Mouse (Mus musculus) heart, adult 9 months (tissue): ENCODE results near the gene Dcbld1.
A peak's percentile ranks its signal among the peaks of the same experiment; 100 is the strongest.
"Not testable (repeated sequence)": the region's sequence is repeated elsewhere in the genome, so short reads cannot be mapped to it uniquely, and the experiment has no call there.

Source experiments
- DNase-seq, 2 experiments: peaks; one replicate each; pipeline ENCODE4 v3.0.0; 2022; ENCODE audit warnings: low spot score in 2 of 2

Gene Dcbld1

DNA sequence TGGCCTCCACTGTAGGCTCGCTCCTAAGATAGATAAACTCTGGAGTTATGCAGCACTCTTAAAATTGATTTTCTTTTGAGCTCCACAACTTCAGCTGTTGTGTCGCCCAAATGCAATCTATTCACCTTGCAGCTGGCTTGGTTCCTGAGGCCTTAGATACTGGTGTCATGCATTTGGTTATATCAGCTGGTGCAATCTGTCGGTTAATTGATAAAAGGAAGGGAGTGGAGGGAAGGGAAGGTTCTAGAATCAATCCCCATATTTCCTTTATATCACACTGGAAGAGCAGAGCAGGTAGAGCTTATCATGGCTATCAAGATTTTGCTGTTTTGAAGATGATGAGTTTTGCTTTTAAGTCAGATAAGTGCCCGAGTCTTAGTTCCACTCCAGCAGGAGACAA, 26.8 kb downstream of the Dcbld1 start:
- DNase-seq: no peak

- DNase-seq: no peak
Observed at GRCm38 (mm10) chr10:52264162-52264561, 30.7 kb downstream of the Dcbld1 start.

DNA sequence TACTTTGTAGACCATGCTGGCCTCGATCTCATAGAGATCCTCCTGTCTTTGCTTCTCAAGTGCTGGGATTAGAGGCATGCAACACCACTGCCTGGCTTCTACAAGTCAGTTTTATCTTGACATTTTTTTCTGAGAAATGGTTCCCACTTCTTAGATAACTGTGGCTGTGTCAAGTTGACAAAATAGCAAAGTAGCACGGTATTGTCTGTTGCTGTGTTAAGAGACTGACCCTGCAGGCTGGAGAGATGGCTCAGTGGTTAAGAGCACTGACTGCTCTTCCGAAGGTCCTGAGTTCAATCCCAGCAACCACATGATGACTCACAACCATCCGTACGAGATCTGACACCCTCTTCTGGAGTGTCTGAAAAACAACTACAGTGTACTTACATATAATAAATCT, 35.5 kb downstream of the Dcbld1 start:
- DNase-seq: no peak

DNA sequence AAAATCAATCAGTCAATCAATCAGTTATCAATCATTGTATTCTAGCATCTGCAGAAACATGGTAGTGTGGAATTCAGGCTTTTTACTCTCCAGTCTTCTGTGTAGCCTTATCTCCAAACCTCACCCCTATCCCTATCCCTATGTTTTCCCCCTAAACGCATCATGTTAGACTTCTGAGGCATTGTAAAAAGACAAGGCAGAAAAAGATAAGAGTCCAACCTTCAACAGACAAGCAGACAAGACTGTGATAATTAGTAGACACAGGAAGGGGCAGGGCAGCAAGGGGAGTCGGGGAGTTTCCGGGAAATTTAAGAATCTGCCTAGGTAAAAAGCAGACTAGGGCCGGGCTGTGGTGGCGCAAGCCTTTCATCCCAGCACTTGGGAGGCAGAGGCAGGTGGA, 38.0 kb downstream of the Dcbld1 start:
- no peak for DNase-seq

DNA sequence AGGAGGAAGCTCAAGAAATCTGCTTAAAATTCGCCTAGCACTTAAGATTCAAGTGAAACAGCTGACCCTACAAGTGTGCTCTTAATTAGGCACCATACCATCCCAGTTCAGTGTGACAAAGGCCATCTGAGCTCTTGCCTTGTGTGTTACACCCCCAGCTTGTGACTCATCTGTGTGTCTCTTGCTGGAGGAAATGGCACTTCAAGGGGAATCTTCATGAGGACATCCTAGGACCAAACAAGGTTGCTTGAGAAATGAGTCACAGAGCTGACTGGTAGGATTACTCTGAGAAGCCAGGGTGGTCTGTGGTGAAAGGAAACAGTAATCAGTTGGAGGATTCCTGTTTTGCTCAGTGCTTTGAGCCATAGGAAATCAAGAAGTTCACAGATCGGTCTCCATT, 39.6 kb downstream of the Dcbld1 start:
- DNase-seq: no peak

GRCm38 (mm10) chr10:52274001-52274909, 40.8 kb downstream of the Dcbld1 start:
- no peak for DNase-seq

DNA sequence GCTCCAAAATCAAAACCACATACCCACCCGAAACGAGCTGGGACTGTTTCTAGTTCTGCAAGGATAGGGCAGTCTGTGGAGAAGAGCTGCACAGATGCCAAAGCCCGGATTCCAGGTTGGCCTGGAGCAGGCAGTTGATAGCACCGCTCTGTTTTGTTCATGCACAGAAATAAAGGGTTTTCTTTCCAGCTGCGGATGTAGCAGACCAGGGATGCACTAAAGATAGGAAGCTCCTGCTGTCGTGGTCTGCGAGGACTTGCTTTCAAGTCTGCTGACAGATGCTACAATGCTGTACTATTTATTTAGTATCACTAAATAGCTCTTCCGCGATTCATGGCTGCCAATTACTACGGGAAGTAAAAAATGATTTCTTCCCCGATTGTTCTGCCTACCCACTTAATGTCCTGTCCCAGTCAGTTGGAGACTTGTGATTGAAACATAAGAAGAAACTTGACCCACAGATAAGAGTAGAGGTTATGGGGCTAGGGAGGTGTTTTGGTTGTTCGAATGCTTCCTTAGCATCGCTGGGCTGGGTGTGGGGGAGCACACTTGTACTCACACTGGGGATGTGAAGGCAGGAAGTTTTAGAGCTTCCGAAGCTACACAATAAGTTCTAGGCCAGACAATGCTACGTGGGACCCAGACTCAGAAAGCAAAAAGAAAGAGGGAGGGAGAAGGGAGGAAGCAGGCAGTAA, 41.6 kb downstream of the Dcbld1 start:
- peak; percentile 6 to 27 for DNase-seq

DNA sequence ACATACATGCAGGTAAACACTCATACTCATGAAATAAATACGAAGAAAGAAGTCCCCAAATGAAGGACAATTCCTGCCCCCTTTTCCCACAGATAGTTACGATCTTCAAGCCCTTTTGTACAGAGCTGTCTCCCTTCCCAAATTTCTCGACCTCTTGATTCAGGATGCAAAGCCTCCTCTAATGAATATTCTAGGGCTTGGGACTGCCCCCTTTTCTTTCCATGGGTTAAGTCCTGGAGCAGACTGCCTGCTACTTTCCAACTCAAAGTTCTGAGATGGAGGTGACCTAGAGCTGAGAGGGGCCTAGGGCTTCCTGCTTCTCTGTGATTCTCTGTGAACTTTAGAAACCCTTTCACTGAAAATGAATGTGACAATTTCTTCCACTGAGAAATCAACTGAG, 43.2 kb downstream of the Dcbld1 start:
- no peak for DNase-seq

DNA sequence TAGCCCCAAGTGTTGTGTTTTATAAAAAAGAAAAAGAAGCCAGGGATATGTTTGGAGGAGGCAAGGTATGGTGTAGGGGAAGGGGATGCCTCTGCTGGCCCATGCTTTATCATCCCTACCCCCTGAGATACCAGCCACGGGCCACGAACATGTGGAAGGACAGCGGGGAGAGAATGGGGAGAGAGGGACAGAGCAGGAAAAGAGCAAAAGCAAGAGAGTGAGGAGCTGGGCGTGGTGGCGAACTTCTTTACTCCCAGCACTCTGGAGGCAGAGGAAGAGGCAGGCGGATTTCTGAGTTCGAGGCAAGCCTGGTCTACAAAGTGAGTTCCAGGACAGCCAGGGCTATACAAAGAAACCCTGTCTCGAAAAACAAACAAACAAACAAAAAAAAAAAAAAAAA, 44.1 kb downstream of the Dcbld1 start:
- not testable (repeated sequence) for DNase-seq

DNA sequence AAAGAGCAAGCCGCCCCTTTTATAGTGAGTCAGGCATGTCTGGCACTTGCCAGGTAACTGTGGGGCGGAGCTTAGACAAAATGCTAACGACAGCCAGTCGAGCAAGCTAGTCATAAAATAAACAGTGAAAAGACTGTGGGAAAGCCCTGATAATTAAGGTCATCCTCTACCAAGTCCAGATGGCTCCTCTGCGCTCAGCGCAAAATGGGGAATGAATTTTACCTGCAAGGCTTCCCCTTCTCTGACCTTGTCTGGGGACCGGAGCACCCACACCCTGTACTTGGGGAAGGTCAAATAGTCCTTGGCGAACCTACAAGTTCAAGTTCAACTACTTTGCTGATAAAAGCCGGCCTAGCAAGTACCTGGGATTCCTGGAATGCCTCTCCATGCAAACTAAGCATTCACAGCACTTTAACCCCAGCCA, 44.6 kb downstream of the Dcbld1 start:
- no peak for DNase-seq

GRCm38 (mm10) chr10:52278866-52279265, 45.4 kb downstream of the Dcbld1 start:
- peak in 1 of 2 experiments; percentile 20 for DNase-seq

GRCm38 (mm10) chr10:52279876-52280275, 46.5 kb downstream of the Dcbld1 start:
- no peak for DNase-seq

- no peak for DNase-seq
Observed at GRCm38 (mm10) chr10:52280623-52281022, 47.2 kb downstream of the Dcbld1 start.

GRCm38 (mm10) chr10:52281337-52281736, 47.9 kb downstream of the Dcbld1 start:
- DNase-seq: no peak

GRCm38 (mm10) chr10:52284578-52284977, 51.2 kb downstream of the Dcbld1 start:
- DNase-seq: no peak

DNA sequence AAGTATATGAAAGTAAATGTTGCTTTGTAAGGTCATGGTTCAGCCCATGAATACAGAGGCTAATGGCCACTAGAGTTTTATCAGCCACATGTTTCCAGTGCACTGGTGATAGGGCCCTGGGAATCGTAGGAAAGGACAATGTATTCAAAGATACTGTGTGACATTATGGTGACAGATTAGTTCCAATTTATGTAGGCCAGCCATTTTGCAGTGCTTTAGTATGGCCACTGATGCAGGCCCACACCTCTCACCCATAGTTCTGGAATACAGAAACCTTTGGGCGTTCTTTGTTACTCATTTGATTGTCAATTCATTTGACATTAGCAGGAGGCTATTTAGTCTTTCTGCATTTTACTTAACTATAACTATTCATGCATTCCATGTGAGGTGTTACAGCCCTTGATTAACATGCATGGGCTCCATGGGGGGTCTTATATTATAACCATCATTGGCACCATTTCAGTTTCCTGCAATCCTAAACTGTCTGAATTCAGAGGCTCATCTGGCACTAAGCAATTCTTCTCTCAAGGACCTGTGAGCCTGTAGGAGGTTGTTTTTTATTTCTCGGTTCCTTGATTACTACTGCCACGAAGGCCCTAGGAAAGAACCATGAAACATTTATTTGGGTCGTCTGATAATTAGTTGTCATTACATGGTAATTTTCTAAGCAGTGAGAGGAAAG, 54.6 kb downstream of the Dcbld1 start:
- no peak for DNase-seq

GRCm38 (mm10) chr10:52289261-52289660, 55.8 kb downstream of the Dcbld1 start:
- no peak for DNase-seq

GRCm38 (mm10) chr10:52292391-52292790, 59.0 kb downstream of the Dcbld1 start:
- not testable (repeated sequence) for DNase-seq

GRCm38 (mm10) chr10:52293921-52294577, 60.6 kb downstream of the Dcbld1 start:
- DNase-seq: peak; percentile 25 to 78

DNA sequence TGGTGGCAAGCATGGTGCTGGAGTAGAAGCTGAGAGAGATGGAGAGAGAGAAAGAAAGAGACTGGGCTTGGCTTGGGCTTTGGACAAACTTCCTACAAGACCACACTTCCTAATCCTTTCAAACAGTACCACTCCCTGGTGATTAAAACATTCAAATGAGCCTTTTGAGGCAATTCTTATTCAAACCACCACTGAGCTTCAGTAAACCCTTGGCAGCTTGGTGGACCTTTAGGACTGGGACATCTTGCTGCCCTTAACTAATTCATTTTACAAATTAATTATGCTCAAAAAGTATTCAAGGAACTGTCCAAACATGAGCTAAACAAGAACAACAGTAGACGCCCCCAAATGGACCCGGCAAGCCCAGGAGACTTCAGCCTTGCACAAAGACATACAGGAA, 62.5 kb downstream of the Dcbld1 start:
- DNase-seq: no peak

DNA sequence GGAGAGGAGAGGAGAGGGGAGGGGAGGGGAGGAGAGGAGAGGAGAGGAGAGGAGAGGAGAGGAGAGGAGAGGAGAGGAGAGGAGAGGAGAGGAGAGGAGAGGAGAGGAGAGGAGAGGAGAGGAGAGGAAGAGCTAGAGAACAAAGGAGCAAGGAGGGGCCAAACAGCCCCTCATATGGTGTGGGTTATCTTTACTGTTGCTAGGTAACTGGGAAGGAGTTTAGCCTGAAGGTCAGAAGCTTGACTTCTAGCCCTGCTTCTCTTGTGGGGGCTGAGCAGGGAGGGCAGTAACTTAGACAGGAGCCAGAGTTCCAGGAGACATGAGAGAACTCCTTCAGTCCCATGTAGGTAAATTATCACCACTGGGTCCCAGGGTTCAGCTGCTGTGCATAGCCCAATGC, 65.1 kb downstream of the Dcbld1 start:
- not testable (repeated sequence) for DNase-seq

DNA sequence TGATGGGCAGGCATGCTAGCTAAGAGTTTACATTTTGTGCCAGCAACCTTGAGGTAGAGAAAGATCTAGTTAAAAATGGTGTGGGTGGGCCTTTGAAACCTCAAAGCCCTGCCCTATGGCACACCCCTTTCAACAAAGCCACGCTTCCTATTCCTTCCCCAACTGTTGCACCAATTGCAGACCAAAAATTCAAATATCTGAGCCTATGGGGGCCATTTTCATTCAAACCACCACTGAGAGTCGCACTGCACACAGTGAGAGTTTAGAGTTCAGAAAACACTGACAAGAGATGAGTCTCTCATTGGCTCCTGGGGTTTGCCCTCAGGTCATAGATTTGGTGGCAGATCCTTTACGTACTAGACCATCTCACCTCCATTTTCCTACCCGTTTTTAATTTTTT, 68.3 kb downstream of the Dcbld1 start:
- DNase-seq: no peak
